Mouse (Mus musculus): ENCODE data around the gene Trpm7. TPM values are rescaled to one million over a fixed set of nuclear protein-coding genes. Genes with fewer than 3 reads are reported as not detected.
"Not testable (repeated sequence)": the region's sequence is repeated elsewhere in the genome, so short reads cannot be mapped to it uniquely, and the experiment has no call there.

Trpm7 gene
- 43.8 and 57.5 TPM in 2 replicates for polyA plus RNA-seq (2015; fragmentation: Nextera tagmentation; extraction: Ambion mirVana)

DNA sequence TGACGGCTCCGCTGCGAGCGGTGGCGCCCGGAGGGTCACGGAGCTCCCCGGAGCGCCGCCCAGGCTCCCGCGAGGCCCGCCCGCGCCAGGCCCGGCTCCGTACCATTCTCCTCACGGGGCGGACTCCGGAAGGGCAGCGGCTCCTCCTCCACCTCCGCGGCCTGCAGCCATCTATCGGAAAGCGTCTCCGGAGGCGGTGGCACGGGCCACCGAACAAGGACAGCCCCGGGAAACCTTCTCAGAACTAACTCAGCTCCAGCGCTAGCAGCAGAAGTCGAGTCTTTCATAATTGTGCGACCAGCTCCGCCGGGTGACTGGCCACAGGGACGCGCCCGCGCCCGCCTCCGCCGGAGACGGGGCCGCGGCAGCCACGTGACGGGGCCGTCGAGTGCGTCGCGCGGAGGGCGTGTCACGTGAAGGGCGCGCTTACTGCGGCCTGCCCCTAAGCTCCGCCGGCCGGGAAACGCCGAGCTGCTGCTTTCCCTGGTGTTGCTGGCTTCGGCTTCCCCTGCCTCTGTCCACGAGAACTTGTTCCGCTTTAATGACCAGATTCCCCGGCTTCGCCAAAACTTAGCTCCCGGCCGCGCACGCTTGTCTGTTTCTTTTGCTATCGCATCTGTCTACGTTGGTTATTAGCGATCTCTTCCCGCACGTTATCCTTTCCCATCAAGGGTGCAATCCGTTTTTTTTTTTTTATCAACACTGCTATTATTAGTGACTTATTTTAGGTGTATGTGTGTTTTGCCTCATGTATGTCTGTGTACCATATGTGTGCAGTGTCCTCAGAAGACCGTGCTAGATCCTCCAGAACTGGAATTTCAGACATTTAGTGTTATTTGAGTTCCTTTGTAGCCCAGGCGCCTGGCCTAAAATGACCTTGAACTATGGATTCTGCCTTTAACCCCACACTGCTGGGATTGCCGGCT lies at the start of gene Trpm7:
TSS of gene Trpm7 (minus strand) at position 360 of the 926 bp plus-strand sequence.
- peak; percentile 90 for DNase-seq (ENCODE audit: low spot score)

DNA sequence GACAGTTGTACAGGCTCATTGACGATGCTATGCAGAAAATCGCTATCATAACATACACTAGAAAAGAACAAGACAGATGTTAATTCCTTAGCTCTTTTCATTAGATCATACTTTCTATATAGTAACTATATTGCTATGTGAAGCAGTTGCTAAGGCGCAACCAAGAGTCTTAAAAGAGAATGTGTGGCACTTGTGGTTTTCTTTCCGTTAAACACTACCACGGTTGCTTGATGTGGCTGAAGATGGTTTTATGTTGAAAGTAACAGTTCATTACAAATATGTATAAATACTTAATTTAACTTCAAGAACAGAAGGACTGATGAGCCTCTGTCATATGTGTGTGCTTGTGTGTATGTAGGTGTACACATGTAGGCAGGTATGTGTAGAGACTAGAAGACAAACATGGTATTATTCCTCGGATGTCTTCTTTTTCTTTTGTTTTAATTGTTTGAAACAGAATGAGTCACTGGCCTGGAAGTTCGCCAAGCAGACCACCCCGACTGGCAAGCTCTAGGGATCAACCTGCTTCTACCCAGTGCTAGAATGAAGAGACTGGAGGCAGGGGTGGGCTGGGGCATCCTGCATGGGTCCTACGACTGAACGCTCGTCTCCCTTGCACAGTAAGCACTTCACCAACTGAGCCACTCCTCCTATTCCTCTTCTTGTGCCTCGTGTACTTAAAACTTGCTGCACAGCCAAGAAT lies 44.5 kb upstream of the Trpm7 start:
- peak; percentile 64 for DNase-seq (ENCODE audit: low spot score)

DNA sequence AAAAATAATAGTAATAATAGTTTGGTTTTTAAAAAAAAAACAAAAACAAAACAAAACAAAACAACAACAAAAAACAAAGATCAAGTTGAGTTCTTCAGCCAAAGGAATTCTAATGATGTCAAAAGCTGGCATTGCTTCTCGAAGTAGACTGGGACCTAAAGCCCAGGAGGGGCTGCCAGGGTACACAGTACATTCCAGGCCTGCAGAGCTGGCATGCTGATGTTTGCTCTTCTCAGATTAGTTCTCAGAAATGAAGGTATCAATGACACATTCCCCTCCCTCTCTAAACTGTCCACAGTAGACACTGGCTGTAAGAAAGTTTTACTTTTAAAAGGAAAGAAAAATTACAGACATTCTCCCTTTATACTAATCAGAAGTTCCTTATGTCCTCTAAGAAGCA lies 40.2 kb upstream of the Trpm7 start:
- DNase-seq (ENCODE audit: low spot score) = no peak

DNA sequence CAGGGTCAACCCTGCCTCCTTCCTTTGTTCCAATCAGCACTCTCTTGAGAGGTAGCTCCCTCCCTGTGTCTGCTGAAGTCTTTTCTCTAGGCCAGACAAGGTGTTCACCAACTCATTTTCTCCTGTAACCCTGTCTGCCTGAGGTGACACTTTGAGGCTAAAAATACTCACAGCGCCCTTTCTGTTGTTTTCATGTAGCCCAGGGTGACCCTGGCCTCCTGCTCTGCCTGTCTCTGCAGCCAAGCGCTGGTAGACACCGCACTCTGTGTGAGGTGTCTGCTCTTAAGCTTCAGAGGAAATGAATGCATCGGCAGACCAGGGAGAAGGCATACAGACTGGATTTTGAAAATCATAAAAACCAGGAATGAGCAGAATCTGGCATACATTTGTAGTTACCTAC lies 38.1 kb upstream of the Trpm7 start:
- no peak for DNase-seq (ENCODE audit: low spot score)

DNA sequence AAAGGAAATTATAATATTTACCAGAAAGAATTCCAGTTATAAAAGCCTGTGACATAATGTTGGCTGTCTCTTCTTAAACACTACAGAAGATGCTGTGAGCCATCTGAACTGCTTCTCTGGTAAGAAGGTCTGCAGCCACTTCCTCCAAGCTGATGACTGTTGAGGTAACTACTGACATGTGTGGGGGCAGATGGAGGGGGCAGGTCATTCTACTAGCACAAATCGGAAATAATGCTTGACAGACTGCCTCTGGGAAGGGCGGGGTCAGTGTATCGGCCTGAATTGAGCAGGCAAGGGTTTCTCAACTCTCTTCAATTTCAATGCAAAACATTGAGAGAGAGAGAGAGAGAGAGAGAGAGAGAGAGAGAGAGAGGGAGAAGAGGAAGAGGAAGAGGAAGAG lies 28.1 kb upstream of the Trpm7 start:
- DNase-seq (ENCODE audit: low spot score) = no peak

DNA sequence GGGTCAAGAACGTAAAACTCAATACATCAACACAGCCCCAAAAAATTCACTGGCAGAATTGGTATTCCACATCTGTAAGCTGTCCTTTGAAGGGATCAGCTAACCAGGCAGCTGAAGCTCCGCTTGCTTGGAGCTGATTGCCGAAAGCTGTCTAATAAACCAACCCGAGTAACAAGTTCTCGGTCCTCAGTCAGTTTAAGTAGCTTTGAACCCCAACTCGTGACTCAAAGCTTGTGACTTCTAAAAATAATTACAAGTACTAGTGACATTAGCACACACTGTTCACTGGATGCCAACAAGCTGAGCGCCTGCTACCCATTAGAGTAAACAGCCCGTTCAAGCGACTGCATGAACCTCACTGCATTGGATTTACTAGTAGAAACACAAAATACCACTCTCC lies 21.5 kb upstream of the Trpm7 start:
- DNase-seq (ENCODE audit: low spot score) = no peak

DNA sequence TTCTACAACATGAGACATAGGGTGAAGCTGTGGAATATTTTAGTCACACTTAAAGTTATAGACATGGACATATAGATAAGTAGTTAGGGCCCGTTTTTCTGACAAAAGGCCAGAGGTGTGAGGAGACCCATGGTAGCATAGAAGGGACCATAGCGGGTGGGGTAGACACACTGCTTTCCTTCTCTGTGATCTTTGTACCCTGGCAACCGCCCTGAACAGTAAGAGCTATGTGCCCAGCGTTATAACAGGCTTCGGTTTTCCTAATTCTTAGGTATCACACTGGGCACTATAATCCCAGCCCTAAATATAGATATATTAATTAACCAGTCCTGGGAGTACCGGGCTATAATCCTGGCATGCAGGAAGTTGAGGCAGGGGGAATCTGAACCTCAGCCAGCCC lies 20.9 kb upstream of the Trpm7 start:
- no peak for DNase-seq (ENCODE audit: low spot score)

DNA sequence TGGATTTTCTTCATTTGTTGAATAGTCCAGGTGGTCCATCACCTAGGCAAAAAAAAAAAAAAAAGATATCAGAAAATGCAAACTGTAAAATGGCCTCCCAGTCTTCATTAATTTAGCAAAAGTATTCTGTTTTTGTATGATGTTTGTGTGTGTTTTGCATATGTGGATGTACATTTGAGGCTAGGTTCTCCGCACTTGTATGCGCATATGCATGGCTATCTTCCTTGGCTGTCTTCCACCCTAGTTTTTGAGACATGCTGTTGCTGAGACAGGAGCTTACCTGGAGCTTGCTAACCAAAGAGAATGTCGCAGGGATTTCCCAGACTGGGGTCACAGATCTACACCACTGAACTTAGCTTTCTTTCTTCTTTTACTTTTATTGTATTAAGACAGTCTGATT lies 18.2 kb upstream of the Trpm7 start:
- no peak for DNase-seq (ENCODE audit: low spot score)

DNA sequence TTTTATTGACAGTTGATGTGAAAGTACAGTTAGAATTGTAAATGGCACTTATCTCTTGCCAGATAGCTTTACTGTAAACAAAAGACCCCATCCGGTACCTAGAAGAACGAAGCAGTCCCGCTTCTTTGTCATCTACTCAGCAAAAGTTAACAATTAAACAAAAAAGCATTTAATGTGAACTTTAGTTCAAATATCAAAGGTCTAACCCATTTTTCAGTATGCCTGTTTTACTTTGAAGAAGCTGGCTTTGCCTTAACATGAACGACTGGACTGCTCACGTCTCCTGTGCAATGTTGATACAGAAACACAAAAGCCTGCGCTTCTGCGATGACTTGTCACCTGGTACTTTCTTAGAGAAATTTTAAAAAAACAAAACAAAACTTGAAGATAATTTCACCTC lies 16.3 kb upstream of the Trpm7 start:
- DNase-seq (ENCODE audit: low spot score) = no peak

DNA sequence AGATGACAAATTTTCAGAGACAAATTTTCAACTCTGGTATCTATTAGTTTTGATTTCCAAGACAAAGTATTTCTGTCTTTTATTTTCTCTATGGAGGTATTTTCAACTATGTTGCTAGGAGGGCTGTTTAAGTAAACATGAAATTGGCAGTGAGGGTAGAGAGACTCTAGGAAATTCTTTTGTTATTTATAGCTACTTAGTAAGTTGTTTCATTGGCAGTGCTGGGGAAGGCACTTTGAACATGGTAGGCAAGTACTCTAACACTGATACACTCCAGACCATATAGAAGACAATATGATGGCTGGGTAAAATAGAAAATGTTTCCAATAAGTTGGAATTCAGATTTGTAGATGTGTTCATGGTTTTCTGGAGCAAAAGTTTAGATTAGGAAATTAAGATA lies 15.7 kb upstream of the Trpm7 start:
- DNase-seq (ENCODE audit: low spot score) = no peak

DNA sequence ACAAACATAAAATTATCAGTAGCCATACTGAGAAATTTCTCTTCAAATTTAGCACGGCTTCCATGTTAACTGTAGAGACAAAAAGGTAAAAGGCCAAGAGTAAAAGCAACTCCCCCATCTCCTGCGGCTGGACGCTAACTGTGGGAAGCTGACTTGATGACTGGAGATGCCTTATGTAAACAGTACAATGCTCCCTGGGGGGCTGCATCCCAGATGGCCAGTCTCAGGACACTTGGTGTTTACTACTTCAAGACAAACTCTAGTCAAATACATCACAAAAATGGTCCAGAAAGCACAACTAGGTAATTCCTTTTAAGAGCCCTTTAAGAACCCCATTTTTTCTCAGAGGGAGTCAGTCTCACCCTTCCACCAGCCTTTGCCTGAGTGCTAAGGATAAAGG lies 11.1 kb upstream of the Trpm7 start:
- DNase-seq (ENCODE audit: low spot score) = no peak

DNA sequence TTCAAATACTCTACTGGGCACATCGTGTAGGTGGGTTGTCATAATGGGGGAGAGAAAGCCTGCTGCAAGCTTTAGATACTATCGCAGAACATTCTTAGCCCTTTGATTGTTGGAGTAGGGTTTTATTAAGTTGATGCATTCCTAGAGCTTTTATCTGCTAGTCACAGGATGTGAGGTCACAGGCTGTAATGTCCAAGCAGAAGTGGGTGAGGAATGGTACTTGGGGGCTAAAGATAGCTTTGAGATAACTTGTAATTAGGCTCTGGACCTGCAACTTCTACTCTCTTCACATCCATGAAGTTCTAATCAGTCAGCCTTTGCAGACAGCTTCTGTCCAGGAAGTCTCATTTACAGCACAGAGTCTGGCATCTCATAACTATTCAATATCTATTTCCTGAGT lies 9.8 kb upstream of the Trpm7 start:
- DNase-seq (ENCODE audit: low spot score) = no peak

DNA sequence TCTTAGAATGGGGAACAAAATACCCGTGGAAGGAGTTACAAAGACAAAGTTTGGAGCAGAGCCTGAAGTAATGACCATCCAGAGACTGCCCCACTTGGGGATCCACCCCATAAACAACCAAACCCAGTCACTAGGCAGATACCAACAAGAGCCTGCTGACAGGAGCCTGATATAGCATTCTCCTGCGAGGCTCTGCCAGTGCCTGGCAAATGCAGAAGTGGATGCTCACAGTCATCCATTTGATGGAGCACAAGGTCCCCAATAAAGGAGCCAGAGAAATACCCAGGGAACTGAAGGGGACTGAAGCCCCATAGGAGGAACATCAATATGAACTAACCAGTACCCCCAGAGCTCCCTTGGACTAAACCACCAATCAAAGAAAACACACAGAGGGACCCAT lies 6.7 kb upstream of the Trpm7 start:
- not testable (repeated sequence) for DNase-seq (ENCODE audit: low spot score)

DNA sequence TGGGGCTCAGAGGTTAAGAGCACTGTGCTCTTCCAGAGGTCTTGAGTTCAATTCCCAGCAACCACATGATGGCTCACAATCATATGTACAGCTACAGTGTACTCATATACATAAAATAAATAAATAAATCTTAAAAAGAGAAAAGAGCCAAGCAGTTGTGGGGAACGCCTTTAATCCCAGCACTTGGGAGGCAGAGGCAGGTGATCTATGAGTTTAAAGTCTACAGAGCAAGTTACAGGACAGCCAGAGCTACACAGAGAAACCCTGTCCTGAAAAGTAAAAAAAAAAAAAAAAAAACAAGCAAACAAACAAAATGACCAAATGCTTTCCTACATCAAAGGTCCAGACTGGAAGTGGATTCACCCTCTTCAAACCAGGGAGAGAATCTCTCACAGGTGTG lies 2.0 kb upstream of the Trpm7 start:
- DNase-seq (ENCODE audit: low spot score) = no peak

DNA sequence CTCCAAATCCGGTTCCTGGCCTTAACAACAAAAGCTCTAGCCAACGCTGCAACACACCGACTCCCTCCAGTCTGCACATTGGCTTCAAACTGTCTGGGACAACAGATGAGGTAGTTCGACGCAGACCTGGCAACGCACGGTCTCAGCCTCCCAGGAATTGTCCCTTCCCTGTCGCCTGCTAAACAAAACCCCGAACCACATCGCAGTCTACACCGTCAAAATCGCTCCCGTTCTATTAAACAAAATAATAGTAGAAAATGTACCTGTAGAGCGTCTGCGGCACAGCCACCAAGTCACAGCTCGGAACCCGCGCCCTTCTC lies 554 bp downstream of the Trpm7 start:
- DNase-seq (ENCODE audit: low spot score) = peak; percentile 46

DNA sequence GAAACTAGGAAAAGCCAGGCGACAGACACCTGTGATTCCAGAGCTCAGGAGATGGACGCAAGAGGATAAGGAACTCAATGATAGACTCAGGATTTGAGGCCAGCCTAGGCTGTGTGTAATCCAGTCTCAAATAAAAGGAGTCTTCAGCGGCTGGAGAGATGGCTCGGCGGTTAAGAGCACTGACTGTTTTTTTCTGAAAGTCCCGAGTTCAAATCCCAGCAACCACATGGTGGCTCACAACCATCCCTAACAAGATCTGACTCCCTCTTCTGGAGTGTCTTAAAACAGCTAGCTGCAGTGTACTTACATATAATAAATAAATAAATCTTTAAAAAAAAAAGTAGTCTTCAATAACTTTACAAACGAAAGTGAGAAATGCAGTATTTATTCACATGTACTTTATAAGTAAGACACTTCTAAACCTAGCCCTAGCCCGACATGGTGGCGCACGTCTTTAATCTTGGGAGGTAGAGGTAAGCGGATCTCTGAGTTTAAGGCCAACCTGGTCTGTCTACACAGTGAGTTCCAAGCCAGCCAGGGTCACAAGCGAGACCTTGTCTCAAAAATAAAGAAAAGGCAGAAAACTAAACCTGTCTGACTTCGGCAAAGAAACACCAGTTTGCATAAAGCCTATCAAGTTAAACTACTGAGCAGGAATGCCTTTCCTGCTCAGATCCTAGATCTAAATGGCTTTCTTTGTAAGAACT lies 1.1 kb downstream of the Trpm7 start:
- no peak for DNase-seq (ENCODE audit: low spot score)

DNA sequence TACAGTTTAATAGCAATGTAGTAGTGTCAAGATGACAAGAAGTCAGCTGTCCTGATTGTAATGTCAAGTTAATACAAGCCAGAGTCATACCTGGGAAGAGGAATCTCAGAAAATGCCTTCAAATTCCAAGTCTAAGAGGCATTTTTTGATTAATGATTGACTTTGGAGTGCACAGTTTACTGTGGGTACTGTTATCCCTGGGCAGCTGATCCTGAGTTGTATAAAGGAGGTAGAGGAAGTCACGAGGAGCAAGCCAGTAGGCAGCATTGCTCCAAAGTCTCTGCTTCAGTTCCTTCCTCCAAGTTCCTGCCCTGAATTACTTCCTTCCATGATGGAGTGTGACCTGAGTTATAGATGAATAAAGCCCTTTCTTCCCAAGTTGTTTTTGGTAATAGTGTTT lies 9.7 kb downstream of the Trpm7 start:
- no peak for DNase-seq (ENCODE audit: low spot score)

DNA sequence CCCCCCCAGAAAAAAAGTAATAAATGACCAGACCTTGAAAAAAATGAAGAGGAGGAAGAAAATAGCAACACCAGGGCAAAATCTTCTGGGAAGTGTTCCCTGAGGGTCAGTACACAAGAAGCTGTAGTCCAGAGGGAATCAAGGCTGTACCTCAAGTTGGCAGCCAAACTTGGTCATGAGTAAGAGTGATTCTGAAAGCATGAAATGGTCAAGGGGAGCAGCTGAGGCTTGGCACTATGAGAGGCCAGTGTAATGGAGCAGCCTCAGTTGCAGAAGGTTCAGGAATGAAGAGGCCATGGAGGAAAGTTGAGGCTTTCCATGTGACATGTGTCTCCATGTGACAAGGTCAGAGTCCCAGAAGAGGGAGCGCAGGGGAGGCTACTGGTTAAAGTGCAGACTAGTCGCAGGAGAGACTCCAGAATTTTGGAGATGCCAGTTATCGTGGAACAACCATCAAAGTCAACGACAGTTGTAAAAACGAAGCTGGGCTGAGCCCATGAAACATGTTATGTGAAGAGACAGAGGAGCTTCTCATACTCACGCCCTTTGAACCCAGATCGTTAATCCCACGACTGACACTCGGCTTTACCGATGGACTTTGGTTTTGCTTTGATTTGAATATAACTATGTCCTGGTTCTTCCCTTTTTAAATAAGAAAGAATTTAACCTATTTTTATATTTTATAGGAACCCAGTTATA lies 10.4 kb downstream of the Trpm7 start:
- no peak for DNase-seq (ENCODE audit: low spot score)

DNA sequence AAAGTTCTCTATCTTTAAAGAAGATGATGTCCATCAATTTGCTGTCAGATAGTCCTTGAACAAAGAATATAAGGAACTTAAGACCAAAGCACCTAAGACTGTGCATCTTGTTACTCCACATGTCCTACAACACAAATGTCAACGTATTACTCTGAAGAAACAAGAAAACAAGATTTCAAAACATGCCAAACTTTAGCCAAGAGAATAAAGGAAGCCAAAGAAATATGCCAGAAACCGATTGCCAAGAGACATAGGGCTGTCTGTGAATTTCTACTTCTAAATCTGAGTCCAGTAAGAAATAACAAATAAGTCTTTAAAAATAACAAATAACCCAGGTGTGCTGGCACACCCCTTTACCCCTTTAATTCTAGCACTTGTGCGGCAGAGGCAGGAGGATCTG lies 11.0 kb downstream of the Trpm7 start:
- no peak for DNase-seq (ENCODE audit: low spot score)

DNA sequence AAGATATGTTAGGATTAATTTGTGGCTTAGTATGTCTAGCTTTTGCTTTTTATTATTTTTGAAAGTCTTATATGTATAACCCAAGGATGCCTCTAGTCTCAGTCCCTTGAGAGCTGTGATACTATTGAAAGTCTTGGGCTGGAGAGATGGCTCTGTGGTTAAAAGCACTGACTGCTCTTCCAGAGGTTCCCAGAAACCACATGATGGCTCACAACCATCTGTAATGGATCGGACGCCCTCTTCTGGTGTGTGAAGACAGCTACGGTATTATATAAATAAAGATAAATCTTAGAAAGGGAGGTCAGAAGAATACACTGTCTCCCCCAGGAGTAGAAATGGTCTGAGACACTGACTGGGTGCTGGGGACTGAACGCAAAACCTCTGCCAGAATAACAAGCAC lies 31.3 kb downstream of the Trpm7 start:
- no peak for DNase-seq (ENCODE audit: low spot score)

DNA sequence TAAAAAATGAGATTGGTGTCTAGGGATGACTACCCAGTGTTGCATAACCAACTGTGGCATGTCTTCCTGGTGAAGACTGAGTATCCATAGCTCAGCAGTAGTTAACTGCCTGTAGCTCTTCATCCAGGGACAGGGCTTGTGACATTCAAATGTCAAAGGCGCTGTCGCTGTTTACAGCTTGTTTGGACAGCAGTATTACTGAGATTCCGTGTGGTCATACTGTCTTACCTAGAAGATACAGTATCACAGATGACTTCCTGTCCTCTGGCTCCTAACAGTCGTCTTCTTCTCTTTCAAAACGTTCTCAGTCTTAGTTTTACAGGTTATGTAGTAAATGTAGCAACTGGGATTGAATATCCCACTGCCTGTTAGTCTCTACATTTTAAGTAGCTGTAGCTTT lies 37.2 kb downstream of the Trpm7 start:
- DNase-seq (ENCODE audit: low spot score) = no peak

DNA sequence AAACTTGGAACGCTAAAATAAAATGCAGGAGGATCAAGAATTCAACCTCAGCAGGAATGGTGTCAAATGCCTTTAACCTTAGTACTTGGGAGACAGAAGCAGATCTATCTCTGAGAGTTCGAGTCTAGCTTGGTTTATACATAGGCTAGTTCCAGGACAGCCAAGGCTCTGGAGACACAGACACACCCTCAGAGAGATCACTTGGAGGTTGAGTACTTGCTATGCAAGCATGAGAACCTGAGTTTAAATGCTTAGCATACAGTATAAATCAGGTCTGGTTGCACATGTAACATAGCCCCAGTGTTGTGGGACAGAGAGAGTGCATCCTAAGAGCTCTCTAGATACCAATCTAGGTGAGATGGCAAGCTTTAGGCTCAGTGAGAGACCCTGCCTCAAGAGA lies 58.6 kb downstream of the Trpm7 start:
- no peak for DNase-seq (ENCODE audit: low spot score)
